Mouse (Mus musculus) brown adipose tissue, adult 24 weeks (tissue): ENCODE results near the gene C2. TPM values are rescaled to one million over a fixed set of nuclear protein-coding genes. Genes with fewer than 3 reads are reported as not detected.
"Not testable (repeated sequence)": the region's sequence is repeated elsewhere in the genome, so short reads cannot be mapped to it uniquely, and the experiment has no call there.

Source experiments
- H3K27ac ChIP-seq: fragments of 200-500 bp; replicated peaks from 2 replicates; pipeline ENCODE4 v1.5.1; 2012; ENCODE audit warnings: low read depth, mild to moderate bottlenecking, low read length
- H3K4me1 ChIP-seq: fragments of 200-500 bp; 2 replicates; pipeline ENCODE4 v1.6.1; 2012; ENCODE audit warnings: low read length, mixed read lengths; ENCODE audit not compliant: control insufficient read depth, insufficient read depth, insufficient read length
- H3K4me3 ChIP-seq: fragments of 200-500 bp; 2 replicates; pipeline ENCODE4 v1.5.1; 2012; ENCODE audit warnings: low read depth, mild to moderate bottlenecking, low read length, moderate library complexity; ENCODE audit not compliant: insufficient read depth
- polyA plus RNA-seq: library from polyadenylated mRNA; stranded (reverse); fragments of >200 nt; gene quantifications from 2 replicates; pipeline ENCODE4 v1.2.4, GENCODE M21; 2012; ENCODE audit not compliant: missing spikeins, insufficient read depth, insufficient read length

C2 gene
- polyA plus RNA-seq, 1 experiment: 6.0 TPM

DNA sequence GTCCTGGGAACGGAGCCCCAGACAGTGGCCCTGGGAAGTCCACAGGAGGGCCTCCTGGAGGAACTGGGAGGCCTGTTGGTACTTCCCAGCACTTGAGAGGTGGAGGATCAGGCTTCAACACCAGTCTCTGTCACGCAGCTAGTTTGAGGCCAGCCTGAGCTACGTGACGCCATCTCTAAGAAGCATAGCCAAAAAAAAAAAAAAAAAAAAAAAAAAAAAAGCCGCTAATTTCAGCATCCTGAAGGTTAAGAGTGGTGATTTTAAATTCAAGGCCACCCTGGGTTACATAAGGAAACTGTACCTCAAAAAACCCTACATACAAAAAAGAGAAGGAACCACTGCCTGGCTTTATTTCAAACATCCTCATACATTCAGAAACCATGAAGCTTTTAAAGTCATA lies 26.2 kb upstream of the C2 start:
- no peaks in the 10 kb centered on the region for H3K4me1 ChIP-seq
- peak overlapping the region; percentile 32; the same call in 1 of the 2 replicates for H3K27ac ChIP-seq
- no peak overlapping the region for H3K4me3 ChIP-seq

GRCm38 (mm10) chr17:34922939-34923338 lies 24.9 kb upstream of the C2 start:
- H3K4me1 ChIP-seq: no peaks in the 10 kb centered on the region
- no peak overlapping the region for H3K4me3 ChIP-seq
- H3K27ac ChIP-seq: no peak overlapping the region

- no peak overlapping the region for H3K4me3 ChIP-seq
- H3K4me1 ChIP-seq: no peaks in the 10 kb centered on the region
- no peak overlapping the region for H3K27ac ChIP-seq
Observed at GRCm38 (mm10) chr17:34917188-34917587, 19.1 kb upstream of the C2 start.

DNA sequence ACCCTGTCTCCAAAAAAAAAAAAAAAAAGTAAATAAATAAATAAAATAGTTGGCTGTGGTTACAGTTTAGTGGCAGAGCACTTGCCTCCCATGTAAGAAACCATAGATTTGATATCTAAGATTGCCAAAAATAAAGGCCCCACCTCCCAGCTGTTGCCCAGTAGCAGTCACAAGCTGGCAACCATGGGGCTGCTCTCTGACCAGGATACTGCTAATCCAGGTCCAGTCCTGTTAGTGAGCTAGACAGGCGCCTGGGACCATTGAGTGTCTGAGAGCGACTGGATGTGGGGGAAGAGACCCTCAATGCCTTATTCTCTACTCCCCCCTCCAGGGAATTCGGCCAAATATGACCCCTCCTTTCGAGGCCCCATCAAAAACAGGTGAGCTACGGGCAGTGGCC lies 18.3 kb upstream of the C2 start:
- H3K27ac ChIP-seq: no peak overlapping the region
- no peaks in the 10 kb centered on the region for H3K4me1 ChIP-seq
- H3K4me3 ChIP-seq: no peak overlapping the region

- no peak overlapping the region for H3K27ac ChIP-seq
- H3K4me1 ChIP-seq: no peaks in the 10 kb centered on the region
- no peak overlapping the region for H3K4me3 ChIP-seq
Observed at GRCm38 (mm10) chr17:34915410-34915831, 17.4 kb upstream of the C2 start.

DNA sequence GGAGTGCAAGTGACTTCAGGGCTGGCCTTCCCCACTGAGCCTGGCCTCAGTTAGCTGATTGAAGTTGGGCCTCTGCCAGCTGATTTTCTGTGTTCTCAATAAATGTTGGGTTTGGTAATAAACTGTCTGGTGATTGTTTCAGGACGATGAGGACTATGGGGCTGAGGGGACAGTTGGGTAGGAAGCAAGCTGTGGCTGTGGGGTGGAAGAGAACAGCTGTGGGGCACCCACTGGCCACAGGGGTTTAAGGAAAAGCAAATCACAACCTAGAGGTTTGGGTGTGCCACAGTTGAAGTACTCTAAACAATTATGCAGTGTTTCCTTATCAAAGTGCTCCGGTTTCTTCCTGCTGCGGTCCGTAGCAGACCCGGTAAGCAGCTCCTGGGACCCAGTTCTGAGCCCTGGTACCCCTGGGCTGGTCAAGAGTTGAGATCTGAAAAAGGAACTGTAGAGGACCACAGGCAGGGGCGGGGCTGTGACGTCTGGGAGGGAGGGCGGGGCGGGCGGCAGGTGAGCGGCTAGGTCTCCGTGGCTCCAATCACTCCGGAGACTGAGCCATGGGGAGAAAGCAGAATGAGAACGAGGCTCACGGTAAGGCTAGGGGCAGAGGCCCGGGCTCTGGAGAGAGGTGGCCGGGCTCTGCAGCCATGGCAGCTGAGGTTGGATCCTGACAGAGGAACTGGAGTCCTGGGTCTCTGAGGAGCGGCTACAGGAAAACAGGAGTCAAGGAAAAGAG lies 16.0 kb upstream of the C2 start, which contains the start of gene Slc44a4:
TSS of gene Slc44a4 (plus strand) at position 537 of the 736 bp plus-strand sequence.
- Histone ChIP-seq H3K4me3 (no peak within 1 kb of the TSS), H3K27ac (no peak within 1 kb of the TSS), H3K4me1 (no peaks in the 10 kb centered on the region)

DNA sequence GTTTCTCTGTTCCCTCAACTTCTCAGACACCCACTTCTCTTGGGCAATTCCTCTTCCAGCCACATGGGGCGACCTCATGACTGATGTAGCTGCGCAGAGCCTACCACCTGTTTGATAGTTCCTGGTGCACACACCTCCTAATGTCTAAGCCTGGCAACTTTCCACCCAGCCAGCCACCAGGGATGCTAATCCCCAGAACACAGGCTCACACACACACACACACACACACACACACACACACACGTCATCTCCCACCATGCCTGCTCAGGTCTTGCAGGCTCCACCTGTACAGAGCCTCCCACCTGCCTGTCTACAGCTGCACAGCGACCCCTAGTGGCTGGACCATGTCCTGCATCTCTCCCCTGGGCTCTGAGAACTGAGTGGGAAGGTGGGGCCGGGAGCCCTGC lies 13.9 kb upstream of the C2 start:
- Histone ChIP-seq H3K4me1 (no peaks in the 10 kb centered on the region), H3K4me3 (no peak overlapping the region), H3K27ac (no peak overlapping the region)

GRCm38 (mm10) chr17:34910982-34911381 lies 12.9 kb upstream of the C2 start:
- Histone ChIP-seq H3K27ac (no peak overlapping the region), H3K4me1 (no peaks in the 10 kb centered on the region), H3K4me3 (no peak overlapping the region)

DNA sequence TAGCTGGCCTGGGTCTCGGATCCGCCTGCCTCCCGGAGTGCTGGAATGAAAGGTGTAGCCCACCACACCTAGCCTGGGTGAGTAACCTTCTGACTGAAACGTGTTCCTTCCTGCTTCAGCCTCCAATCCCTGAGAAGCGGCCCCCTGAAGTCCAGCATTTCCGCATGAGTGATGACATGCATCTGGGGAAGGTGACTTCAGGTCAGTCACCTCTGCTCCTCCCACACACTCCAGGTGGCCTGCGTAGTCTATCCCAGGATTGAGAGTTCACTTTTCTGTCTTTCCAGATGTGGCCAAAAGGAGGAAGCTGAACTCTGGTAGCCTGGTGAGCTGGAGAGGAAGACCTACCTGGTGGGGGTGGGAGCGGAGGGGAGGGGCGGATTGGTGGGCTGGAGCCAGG lies 4.8 kb upstream of the C2 start:
- no peaks in the 10 kb centered on the region for H3K4me1 ChIP-seq
- no peak overlapping the region for H3K4me3 ChIP-seq
- H3K27ac ChIP-seq: no peak overlapping the region

DNA sequence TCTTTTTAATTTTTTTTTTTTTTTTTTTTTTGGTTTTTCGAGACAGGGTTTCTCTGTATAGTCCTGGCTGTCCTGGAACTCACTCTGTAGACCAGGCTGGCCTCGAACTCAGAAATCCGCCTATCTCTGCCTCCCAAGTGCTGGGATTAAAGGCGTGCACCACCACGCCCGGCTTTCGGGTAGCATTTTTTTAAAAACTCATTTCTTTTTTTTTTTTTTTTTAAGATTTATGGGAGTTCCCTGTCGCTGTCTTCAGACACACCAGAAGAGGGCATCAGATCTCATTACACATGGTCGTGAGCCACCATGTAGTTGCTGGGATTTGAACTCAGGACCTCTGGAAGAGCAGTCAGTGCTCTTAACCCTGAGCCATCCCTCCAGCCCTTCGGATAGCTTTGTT lies 3.9 kb upstream of the C2 start:
- not testable (repeated sequence) for H3K27ac ChIP-seq, H3K4me3 ChIP-seq, H3K4me1 ChIP-seq

GRCm38 (mm10) chr17:34900826-34901225 lies 2.8 kb upstream of the C2 start:
- not testable (repeated sequence) for H3K27ac ChIP-seq, H3K4me3 ChIP-seq, H3K4me1 ChIP-seq

DNA sequence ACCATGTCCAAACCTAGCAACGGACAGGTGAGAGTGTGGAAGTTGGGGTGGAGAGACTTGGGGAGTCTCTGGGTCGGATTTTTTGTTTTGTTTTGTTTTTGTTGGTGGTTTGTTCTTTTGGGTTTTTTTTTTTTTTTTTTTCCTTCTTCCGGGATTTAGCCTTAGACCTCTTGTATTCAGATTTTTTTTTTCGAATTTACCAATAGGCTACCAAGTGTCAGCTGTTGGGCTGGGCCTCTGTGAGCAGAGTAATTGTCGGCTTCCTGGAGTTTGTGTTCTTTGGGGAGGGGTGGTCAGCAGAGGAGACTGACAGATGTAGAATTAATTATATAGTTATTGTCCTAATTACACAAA lies 1.8 kb upstream of the C2 start:
- Histone ChIP-seq H3K4me1 (peaks cover 3% of the 10 kb centered on the region; the same call in 1 of the 2 replicates), H3K4me3 (peak overlapping the region; percentile 97), H3K27ac (peak overlapping the region; percentile 68)

DNA sequence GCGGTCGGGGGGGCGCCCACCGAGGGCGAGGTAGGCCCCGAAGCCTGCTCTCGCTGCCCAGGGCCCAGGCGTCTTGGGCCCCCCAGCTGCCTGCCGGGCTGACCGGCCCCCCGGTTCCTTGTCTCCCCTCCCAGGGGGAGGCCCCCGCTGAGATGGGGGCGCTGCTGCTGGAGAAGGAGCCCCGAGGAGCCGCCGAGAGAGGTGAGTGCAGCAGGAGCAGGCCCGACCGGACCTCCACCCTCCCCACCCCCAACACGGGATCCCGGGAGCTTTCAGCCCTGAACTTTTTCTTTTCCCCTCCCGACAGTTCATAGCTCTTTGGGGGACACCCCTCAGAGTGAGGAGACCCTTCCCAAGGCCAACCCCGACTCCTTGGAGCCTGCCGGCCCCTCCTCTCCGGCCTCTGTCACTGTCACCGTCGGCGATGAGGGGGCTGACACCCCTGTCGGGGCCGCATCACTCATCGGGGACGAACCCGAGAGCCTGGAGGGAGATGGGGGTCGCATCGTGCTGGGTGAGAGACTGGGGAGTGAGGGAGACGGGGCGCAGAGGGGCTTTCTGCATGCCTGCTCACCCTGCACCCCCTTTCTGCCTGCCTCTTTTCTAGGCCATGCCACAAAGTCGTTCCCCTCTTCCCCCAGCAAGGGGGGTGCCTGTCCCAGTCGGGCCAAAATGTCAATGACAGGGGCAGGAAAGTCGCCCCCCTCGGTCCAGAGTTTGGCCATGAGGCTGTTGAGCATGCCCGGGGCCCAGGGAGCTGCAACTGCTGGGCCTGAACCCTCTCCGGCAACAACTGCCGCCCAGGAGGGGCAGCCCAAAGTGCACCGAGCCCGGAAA lies 1.2 kb upstream of the C2 start:
- H3K4me1 ChIP-seq: peaks cover 3% of the 10 kb centered on the region; the same call in 1 of the 2 replicates
- H3K27ac ChIP-seq: peak overlapping the region; percentile 68
- peak overlapping the region; percentile 97 for H3K4me3 ChIP-seq

DNA sequence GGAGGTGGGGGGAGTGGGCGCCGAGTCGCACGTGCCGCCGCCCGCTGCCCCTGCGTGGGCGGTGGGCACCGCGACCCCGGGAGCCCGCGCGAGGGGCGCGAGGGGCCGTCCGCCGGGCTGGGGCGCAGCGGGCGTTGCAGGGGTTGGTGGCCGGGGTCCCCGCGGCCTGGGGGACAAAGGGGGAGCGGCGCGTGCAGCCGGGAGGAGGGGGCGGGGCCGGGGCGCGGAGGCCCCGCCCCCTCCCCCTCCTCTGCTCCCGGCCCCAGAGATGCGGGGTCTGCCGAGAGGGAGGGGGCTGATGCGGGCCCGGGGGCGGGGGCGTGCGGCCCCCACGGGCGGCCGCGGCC lies 614 bp upstream of the C2 start:
- H3K27ac ChIP-seq: no peak overlapping the region
- peak overlapping the region; percentile 97 for H3K4me3 ChIP-seq
- H3K4me1 ChIP-seq: peaks cover 3% of the 10 kb centered on the region; the same call in 1 of the 2 replicates

GRCm38 (mm10) chr17:34897373-34898159 lies 499 bp downstream of the C2 start:
- Histone ChIP-seq H3K27ac (peak overlapping the region; percentile 96), H3K4me1 (peaks cover 3% of the 10 kb centered on the region; the same call in 1 of the 2 replicates), H3K4me3 (peak overlapping the region; percentile 83)
